Mouse (Mus musculus) midbrain, postnatal 0 days (tissue): ENCODE results near the gene Fibp. TPM values are rescaled to one million over a fixed set of nuclear protein-coding genes. Genes with fewer than 3 reads are reported as not detected.

Experiments used
- ATAC-seq: fragments of 200-750 bp; cut with Nextera tagmentation; 2 replicates; pipeline ENCODE4 v1.8.0; 2017; ENCODE audit warnings: moderate number of reproducible peaks, mild to moderate bottlenecking, moderate TSS enrichment, moderate library complexity; ENCODE audit not compliant: low FRiP score
- DNase-seq: peaks from one replicate; pipeline ENCODE4 v3.0.0-alpha.2; 2015; ENCODE audit warnings: low spot score
- H3K27ac ChIP-seq: fragments of 300-500 bp; sonication (generic); 2 replicates; pipeline ENCODE4 v1.5.1; 2014; ENCODE audit warnings: low read depth, mild to moderate bottlenecking, low read length, mixed read lengths
- H3K27me3 ChIP-seq: fragments of 300-500 bp; sonication (generic); 2 replicates; pipeline ENCODE4 v1.6.1; 2014; ENCODE audit warnings: low read length, control low read depth, mixed read lengths; ENCODE audit not compliant: insufficient read depth
- H3K36me3 ChIP-seq: fragments of 300-500 bp; sonication (generic); 2 replicates; pipeline ENCODE4 v1.6.1; 2014; ENCODE audit warnings: low read length, control low read depth, mixed read lengths; ENCODE audit not compliant: insufficient read depth
- H3K4me1 ChIP-seq: fragments of 300-500 bp; sonication (generic); 2 replicates; pipeline ENCODE4 v1.6.1; 2014; ENCODE audit warnings: mild to moderate bottlenecking, control low read depth, antibody characterized with exemption, low read length, mixed read lengths; ENCODE audit not compliant: insufficient read depth
- H3K4me2 ChIP-seq: fragments of 300-500 bp; sonication (generic); 2 replicates; pipeline ENCODE4 v1.6.1; 2014; ENCODE audit warnings: low read depth, mild to moderate bottlenecking, low read length, mixed read lengths; ENCODE audit not compliant: poor library complexity, severe bottlenecking
- H3K4me3 ChIP-seq: fragments of 300-500 bp; sonication (generic); 2 replicates; pipeline ENCODE4 v1.5.1; 2014; ENCODE audit warnings: low read depth, mild to moderate bottlenecking, low read length, moderate library complexity
- H3K9ac ChIP-seq: fragments of 300-500 bp; sonication (generic); replicated peaks from 2 replicates; pipeline ENCODE4 v1.6.1; 2014; ENCODE audit warnings: mild to moderate bottlenecking, low read length, moderate library complexity, mixed read lengths; ENCODE audit not compliant: poor library complexity, severe bottlenecking
- H3K9me3 ChIP-seq: fragments of 300-500 bp; sonication (generic); 2 replicates; pipeline ENCODE4 v1.6.1; 2016; ENCODE audit warnings: low read length, control low read depth
- CTCF ChIP-seq: IDR thresholded peaks from 2 replicates; pipeline ENCODE4 v1.5.1; 2016; ENCODE audit warnings: antibody characterized with exemption, mild to moderate bottlenecking
- WGBS: fragments of 180-500 bp; shearing (Covaris S2); extraction: QIAGEN DNeasy Blood & Tissue Kit; methylation state at CpG from one replicate; pipeline ENCODE4 v1.1.7; 2014; 5-methylcytosine and 5-hydroxymethylcytosine counted together
- polyA plus RNA-seq: library from polyadenylated mRNA; unstranded; fragments of >200 nt; fragmentation: Nextera tagmentation; extraction: Ambion mirVana; gene quantifications from 2 replicates; pipeline ENCODE4 v1.2.1, GENCODE M21; 2015
- total RNA-seq: library from RNA; depleted of rRNA; stranded (reverse); fragments of >200 nt; gene quantifications from 2 replicates; pipeline ENCODE4 v1.2.3, GENCODE M21; 2014

The Fibp gene
- total and polyA plus RNA-seq, 2 experiments from 2014 or later: 122 to 174 TPM

DNA sequence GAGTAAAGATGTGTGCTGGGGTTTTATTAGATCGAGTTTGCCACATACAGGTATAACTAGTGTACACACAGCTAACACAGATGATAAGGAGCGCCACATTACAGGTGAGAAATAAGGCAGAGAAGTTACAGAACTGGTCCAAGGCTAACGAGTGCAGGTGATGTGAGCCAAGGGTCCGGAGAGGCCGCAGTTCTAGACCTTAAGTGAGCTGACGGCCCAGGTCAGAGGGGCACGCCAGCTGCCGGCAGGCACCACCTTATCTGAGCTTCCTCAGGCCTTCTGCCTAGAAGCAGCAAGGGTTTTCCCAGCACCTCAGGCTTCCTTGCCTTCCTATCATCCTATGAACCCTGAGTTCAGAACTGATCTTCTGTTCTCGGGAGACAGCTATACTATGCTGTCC lies 40.8 kb upstream of the Fibp start:
- no peak for DNase-seq
- H3K9ac ChIP-seq: no peak overlapping the region
- H3K4me3 ChIP-seq: no peak overlapping the region
- no peak for TF ChIP-seq CTCF
- ATAC-seq: no peak
- no peak overlapping the region for H3K4me2 ChIP-seq
- H3K9me3 ChIP-seq: no peaks in the 10 kb centered on the region
- H3K27me3 ChIP-seq: no peaks in the 10 kb centered on the region
- no peak overlapping the region for H3K27ac ChIP-seq
- WGBS: 97% methylated on average over 9 of the region's 9 CpGs
- peaks cover 31% of the 10 kb centered on the region for H3K36me3 ChIP-seq
- peaks cover 10% of the 10 kb centered on the region; the same call in 1 of the 2 replicates for H3K4me1 ChIP-seq

DNA sequence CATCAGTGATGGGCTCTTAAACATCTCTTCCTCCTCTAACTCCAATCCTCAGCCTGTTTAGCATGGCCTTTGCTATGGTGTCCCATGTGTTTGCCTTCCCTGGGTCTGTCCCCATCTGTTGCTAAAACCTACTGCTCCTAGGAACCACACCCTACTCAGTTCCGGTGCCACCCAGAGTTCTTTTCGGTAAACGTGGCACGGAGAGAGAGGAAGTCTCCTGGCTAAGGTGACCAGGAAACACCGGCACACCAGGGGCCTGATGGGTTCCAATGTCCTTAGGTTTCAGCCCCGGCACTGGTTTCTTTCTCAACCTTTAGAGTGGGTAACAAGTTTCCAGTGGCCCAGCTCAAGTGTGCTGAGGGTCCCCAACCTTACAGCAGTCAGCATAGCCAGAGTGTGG lies 39.8 kb upstream of the Fibp start:
- 94% methylated on average over 6 of the region's 6 CpGs for WGBS
- Histone ChIP-seq H3K27ac (no peak overlapping the region), H3K36me3 (peaks cover 31% of the 10 kb centered on the region), H3K9ac (no peak overlapping the region), H3K9me3 (no peaks in the 10 kb centered on the region), H3K4me1 (peaks cover 10% of the 10 kb centered on the region), H3K4me3 (no peak overlapping the region), H3K27me3 (no peaks in the 10 kb centered on the region), H3K4me2 (no peak overlapping the region)
- DNase-seq (no peak), ATAC-seq (no peak)
- TF ChIP-seq CTCF: no peak

DNA sequence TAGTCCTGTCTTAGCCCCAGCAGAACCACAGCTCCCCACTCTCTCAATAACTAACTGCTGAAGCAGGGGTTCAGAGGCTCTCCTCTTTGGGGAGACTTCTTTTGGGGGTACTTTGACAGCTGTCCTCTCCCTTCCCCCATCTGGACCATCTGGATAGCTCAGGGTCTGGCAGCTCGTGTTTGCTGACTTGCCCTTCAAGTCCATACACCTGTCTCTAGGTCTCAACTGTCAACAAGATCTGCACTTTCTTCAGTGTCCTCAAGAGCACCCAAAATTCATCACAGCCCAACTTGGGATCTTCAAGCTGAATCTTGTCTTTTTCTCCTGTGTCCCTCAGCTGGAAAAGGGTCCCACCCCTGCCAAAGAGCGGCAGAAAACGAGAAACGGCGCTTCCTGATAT lies 38.6 kb upstream of the Fibp start:
- ATAC-seq: no peak
- Histone ChIP-seq H3K36me3 (peaks cover 40% of the 10 kb centered on the region), H3K4me3 (no peak overlapping the region), H3K27me3 (no peaks in the 10 kb centered on the region), H3K9ac (no peak overlapping the region), H3K4me2 (no peak overlapping the region), H3K27ac (no peak overlapping the region), H3K9me3 (no peaks in the 10 kb centered on the region), H3K4me1 (peaks cover 20% of the 10 kb centered on the region)
- DNase-seq: no peak
- TF ChIP-seq CTCF: no peak
- 88% methylated on average over 5 of the region's 5 CpGs for WGBS

DNA sequence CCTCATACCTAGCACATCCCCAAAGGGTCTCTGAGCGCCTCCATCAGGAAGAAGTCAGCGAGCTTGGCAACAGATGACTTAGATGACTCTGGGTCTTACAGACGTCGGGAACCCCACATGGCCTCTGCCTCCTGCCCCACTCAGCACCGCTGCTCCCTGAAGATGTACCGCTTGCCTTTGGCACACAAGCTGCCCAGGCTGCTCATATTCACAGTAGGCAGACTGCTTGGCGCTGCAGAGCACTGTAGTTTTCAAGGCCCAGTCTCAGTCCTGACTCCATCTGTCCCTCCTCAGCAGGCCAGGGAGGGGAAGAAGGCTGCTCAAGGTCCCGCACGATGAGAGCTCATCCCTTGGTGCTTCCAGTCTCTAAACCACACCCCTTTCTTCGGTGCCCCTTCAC lies 38.1 kb upstream of the Fibp start:
- ATAC-seq (no peak), DNase-seq (no peak)
- no peak overlapping the region for H3K4me3 ChIP-seq
- no peaks in the 10 kb centered on the region for H3K27me3 ChIP-seq
- no peak overlapping the region for H3K9ac ChIP-seq
- TF ChIP-seq CTCF: no peak
- peaks cover 42% of the 10 kb centered on the region for H3K36me3 ChIP-seq
- H3K4me1 ChIP-seq: peaks cover 20% of the 10 kb centered on the region
- WGBS: 89% methylated on average over 10 of the region's 10 CpGs
- no peak overlapping the region for H3K27ac ChIP-seq
- H3K9me3 ChIP-seq: no peaks in the 10 kb centered on the region
- no peak overlapping the region for H3K4me2 ChIP-seq

DNA sequence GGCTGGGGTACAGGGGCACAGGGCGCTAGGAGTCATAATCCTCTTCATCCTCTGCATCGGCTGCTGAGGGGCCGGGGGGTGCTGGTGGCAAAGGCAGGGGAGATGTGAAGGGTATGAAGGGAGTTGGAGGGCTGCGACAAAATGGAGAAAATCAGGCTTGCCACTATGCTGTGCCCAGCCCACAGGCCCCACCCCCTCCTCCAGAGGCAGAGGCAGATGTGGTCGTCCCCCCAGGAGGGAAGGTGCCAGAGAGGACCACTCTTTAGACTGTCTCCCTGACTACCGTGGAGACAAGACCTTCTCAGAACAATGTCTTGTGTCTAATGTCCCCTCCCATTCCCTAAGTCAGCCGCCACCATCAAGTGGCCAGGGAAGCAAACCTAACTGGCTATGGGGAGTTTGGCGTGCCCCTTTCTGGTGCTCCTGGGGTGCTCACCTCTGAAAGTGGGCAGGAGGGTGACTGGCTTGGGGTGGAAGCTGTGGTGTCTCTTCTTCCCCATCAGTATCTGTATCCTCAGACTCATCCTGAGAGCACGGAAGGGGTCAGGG lies 37.4 kb upstream of the Fibp start:
- no peaks in the 10 kb centered on the region for H3K9me3 ChIP-seq
- H3K4me3 ChIP-seq: peak overlapping the region; percentile 70; the same call in 1 of the 2 replicates
- H3K27ac ChIP-seq: no peak overlapping the region
- 0 out of 2 replicates have a peak overlapping the region, but pooled peaks have one; percentile 95 for H3K9ac ChIP-seq
- H3K36me3 ChIP-seq: peaks cover 42% of the 10 kb centered on the region
- no peaks in the 10 kb centered on the region for H3K27me3 ChIP-seq
- TF ChIP-seq CTCF: no peak
- peaks cover 20% of the 10 kb centered on the region for H3K4me1 ChIP-seq
- peak overlapping the region; percentile 81 for H3K4me2 ChIP-seq
- no peak for DNase-seq
- WGBS: 68% methylated on average over 9 of the region's 9 CpGs
- no peak for ATAC-seq

DNA sequence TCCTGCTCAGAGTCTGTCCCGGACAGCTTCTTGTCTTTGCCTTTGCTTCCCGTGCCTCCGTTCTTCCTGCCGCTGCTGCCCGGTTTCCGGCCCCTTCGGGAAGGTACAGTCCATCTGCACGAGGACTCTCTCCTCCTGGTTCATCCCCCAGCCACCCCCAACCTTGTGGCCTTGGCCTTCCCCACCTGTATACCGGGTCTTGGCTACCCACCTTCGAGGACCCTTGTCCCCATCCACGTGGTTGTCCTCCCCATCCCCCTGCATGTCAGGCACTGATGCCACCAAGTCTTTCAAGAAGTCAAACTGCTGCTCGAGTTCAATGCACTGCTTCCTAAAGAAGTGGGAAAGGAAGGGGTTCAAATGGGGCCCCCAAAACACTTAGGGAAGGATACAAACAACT lies 36.9 kb upstream of the Fibp start:
- no peak for TF ChIP-seq CTCF
- Histone ChIP-seq H3K4me3 (peak overlapping the region; percentile 70), H3K4me1 (peaks cover 20% of the 10 kb centered on the region), H3K36me3 (peaks cover 36% of the 10 kb centered on the region), H3K4me2 (peak overlapping the region; percentile 81), H3K9ac (peak overlapping the region; percentile 95), H3K9me3 (no peaks in the 10 kb centered on the region), H3K27me3 (no peaks in the 10 kb centered on the region), H3K27ac (peak overlapping the region; percentile 86)
- DNase-seq (no peak), ATAC-seq (no peak)
- 59% methylated on average over 12 of the region's 12 CpGs for WGBS
